Mouse (Mus musculus) adrenal gland (tissue): ENCODE data around the gene Sdc3.

Experiments used
- intact Hi-C: fragments of 180-260 bp; cut with DNase I; formaldehyde crosslinking; loops from one replicate; pipeline ENCODE4 v1.15.1; 2025
- long read RNA-seq, 2 experiments: library from polyadenylated mRNA; unstranded; transcript quantifications; one replicate each; pipeline ENCODE4 v2.0.0; 2020; ENCODE audit warnings: borderline replicate concordance in 1 of 2; ENCODE audit not compliant: insufficient replicate concordance in 1 of 2

Gene Sdc3
- long read RNA-seq, experiment 1, full-length matches to known transcripts: 27 of 88 reads
- long read RNA-seq, experiment 1, partial matches to known transcripts: 7 of 88 reads
- long read RNA-seq, experiment 1, other reads (novel, unspliced or antisense): 54 of 88 reads
- long read RNA-seq, experiment 2, full-length matches to known transcripts: 21 of 70 reads
- long read RNA-seq, experiment 2, partial matches to known transcripts: 2 of 70 reads
- long read RNA-seq, experiment 2, other reads (novel, unspliced or antisense): 47 of 70 reads

DNA sequence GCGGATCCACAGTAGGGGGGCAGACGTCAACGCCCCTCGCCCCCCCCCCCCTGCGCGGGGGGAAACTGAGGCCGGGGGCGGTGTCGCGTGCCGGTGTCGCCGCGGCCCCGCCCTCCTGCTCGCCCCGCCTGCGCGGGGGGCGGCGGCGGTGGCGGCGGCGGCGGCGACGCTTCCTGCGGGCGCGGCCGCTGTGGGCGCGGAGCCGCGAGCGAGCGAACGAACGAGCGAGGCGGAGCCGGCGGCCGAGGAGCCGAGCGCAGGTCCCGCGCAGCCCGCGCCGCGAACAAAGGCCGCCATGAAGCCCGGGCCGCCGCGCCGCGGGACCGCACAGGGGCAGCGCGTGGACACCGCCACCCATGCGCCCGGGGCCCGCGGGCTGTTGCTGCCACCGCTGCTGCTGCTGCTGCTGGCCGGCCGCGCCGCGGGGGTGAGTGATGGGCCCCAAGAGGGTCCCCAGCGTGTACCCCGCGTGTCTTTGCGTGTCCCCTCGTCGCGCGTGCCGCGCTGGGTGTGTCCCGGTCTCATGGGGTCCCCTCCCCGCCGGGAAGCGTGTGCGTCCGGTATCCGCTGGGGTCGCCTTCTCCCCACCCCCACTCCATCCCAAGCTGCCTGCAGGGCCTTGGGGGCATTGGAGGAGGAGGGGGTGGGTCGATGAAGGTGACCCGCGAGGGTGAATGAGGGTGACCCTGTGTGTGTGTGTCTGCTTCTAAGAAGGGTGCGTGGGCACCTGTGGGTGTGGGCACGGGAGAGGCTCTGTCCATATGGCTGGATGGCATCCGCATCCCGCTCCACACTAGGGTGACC is at the start of gene Sdc3:
Gene Sdc3, plus strand, starts transcription at position 162 of the 804 bp plus-strand sequence.
- intact Hi-C loops: no loop called here

- intact Hi-C loops: no loop called here
Measured at GRCm38 (mm10) chr4:130744058-130744457, 48.3 kb upstream of the Sdc3 start.

- intact Hi-C loops: no loop called here
Measured at GRCm38 (mm10) chr4:130745561-130746306, 46.6 kb upstream of the Sdc3 start.

DNA sequence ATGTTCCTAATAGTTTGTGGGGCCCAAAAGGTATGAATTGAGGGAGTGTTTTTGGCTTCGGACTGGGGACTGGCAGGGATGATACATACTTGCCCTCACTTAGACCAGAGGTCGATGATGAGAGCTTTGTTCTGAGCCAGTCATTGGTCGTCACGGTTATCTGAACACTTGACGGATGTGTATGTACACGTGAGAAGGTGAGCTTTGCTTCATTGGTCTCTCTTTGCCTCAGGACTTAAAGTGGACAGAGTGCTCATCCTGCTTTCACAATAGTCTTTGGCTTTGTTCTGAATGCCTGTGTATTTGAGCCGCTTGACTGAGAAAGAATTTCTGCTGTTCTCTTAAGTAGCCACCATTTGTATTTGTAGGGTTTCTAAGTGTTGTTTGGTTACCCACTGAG is 42.8 kb upstream of the Sdc3 start:
- intact Hi-C loops: no loop called here

- intact Hi-C loops: no loop called here
Measured at GRCm38 (mm10) chr4:130751966-130752365, 40.4 kb upstream of the Sdc3 start.

DNA sequence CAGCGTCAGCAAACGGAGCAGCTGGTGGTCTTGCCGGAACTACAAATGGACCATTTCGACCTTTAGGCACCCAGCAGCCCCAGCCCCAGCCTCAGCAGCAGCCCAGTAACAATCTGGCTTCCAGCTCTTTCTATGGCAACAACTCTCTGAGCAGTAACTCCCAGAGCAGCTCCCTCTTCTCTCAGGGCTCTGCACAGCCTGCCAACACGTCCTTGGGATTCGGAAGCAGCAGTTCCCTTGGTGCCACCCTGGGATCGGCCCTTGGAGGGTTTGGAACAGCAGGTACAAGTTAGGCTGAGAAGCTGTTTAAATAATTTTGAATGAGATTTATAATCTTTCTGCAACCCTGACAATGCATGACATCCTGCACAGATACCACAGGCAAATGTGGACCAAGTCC is 39.7 kb upstream of the Sdc3 start:
- intact Hi-C loops: no loop called here

DNA sequence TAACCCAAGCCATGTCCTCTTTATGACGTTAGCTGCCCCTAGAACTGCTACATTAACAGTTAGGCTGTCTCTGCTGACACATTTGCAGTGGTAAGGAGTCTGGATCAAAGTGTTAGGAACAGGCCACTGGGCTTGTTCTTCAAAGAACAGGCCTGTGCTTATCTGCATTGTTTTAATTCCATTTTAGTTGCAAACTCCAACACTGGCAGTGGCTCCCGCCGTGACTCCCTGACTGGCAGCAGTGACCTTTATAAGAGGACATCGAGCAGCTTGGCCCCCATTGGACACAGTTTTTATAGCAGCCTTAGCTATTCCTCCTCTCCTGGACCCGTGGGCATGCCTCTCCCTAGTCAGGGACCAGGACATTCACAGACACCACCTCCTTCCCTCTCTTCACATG is 38.6 kb upstream of the Sdc3 start:
- intact Hi-C loops: no loop called here

- intact Hi-C loops: no loop called here
Measured at GRCm38 (mm10) chr4:130754776-130755175, 37.6 kb upstream of the Sdc3 start.

GRCm38 (mm10) chr4:130759875-130760274 is 32.5 kb upstream of the Sdc3 start:
- intact Hi-C loops: no loop called here

DNA sequence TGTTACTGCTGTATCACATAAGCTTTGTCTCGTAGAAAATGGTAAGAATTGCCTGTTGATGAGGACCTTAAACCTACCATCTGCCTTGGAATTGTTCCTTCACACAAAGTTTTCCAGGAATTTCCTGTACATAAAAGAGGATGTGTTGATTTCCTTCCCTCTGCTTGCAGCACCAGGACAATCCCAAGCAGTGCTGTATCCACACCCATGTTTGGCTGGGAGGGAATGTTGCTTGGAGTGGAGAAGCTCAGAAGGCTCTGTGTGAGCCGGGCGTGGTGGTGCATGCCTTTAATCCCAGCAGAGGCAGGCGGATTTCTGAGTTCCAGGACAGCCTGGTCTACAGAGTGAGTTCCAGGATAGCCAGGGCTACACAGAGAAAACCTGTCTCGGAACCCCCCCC is 30.5 kb upstream of the Sdc3 start:
- intact Hi-C loops: no loop called here

GRCm38 (mm10) chr4:130765399-130766160 is 26.8 kb upstream of the Sdc3 start:
- intact Hi-C loops: no loop called here

GRCm38 (mm10) chr4:130766387-130766786 is 25.9 kb upstream of the Sdc3 start:
- intact Hi-C loops: no loop called here

GRCm38 (mm10) chr4:130766926-130767325 is 25.4 kb upstream of the Sdc3 start:
- intact Hi-C loops: no loop called here

- intact Hi-C loops: no loop called here
Measured at GRCm38 (mm10) chr4:130773899-130774298, 18.4 kb upstream of the Sdc3 start.

GRCm38 (mm10) chr4:130774822-130775221 is 17.5 kb upstream of the Sdc3 start:
- intact Hi-C loops: no loop called here

- intact Hi-C loops: no loop called here
Measured at GRCm38 (mm10) chr4:130777647-130778046, 14.7 kb upstream of the Sdc3 start.

DNA sequence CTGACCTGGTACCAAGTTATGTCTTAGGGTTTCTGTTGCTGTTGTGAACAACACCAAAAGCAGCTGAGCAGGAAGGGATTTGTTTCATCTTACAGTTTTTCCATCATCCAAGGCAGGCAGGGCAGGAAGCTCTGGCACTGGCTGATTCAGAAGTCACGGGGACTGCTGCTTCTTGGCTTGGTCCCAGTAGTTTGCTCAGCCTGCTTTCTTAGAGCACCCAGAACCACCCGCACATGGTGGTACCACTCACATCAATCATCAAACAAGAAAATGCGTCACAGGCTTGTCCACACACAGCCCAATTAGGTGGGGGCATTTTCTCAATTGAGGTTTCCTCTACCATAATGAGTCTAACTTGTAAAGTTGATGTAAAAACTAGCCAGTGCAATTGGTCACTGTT is 13.3 kb upstream of the Sdc3 start:
- intact Hi-C loops: no loop called here

- intact Hi-C loops: no loop called here
Measured at GRCm38 (mm10) chr4:130782492-130782891, 9.8 kb upstream of the Sdc3 start.

GRCm38 (mm10) chr4:130784755-130785154 is 7.6 kb upstream of the Sdc3 start:
- intact Hi-C loops: loop anchor here (5.0 kb wide), 1 partner anchor 158 kb away; the partner anchor contains the start of gene Matn1

DNA sequence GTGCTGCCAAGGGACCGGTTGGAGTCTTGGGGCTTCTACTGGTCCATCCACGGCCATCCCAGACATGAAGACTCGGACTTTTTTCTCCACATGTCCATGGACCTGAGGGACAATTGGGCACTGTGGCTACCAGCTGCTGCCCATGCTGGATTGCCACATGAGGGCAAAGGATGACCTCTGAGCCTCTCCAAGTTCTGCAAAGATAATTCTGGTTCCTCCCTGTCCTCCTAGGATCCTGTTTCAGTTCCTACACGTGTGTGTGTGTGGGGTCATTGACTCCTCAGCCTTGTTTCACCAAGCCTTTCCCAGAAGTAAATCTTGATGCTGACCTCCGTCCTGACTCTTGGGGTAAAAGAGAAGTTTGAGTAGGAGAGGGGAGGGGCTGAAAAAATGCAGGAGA is 4.8 kb upstream of the Sdc3 start:
- intact Hi-C loops: loop anchor here (5.0 kb wide), 1 partner anchor 155 kb away; the partner anchor contains the start of gene Matn1

- intact Hi-C loops: loop anchor here (1.0 kb wide), 2 partner anchors 88 to 102 kb away; no protein-coding TSS in a partner anchor
Measured at GRCm38 (mm10) chr4:130790180-130790579, 2.2 kb upstream of the Sdc3 start.
